Mouse (Mus musculus) adrenal gland, adult 8-10 months (tissue): ENCODE measurements around the gene Zfp324. TPM values are rescaled to one million over a fixed set of nuclear protein-coding genes. Genes with fewer than 3 reads are reported as not detected.
A peak's percentile ranks its signal among the peaks of the same experiment; 100 is the strongest.
"Not testable (repeated sequence)": the region's sequence is repeated elsewhere in the genome, so short reads cannot be mapped to it uniquely, and the experiment has no call there.

ENCODE experiments used
- DNase-seq: peaks from one replicate; pipeline ENCODE4 v3.0.0; 2022
- total RNA-seq, 4 experiments: library from RNA; stranded (reverse); gene quantifications; 2 replicates each; pipeline ENCODE4 v1.2.4; 2022

Zfp324 gene
- total RNA-seq = 10 to 100 TPM; 11.9 to 15.8 (median 13.8) TPM

GRCm38 (mm10) chr7:12965678-12966091 is at the start of gene Zfp324:
Gene Zfp324, plus strand, starts transcription at chr7:12965838.
- DNase-seq = peak; percentile 93

GRCm38 (mm10) chr7:12920495-12920894 is 45.1 kb upstream of the Zfp324 start:
- not testable (repeated sequence) for DNase-seq

GRCm38 (mm10) chr7:12921318-12921704 is 44.3 kb upstream of the Zfp324 start:
- DNase-seq = no peak

GRCm38 (mm10) chr7:12921705-12922465 is 43.8 kb upstream of the Zfp324 start, which contains the start of gene Rps5:
Gene Rps5, plus strand, starts transcription at chr7:12922290.
- DNase-seq = peak; percentile 98

- no peak for DNase-seq
Measured at GRCm38 (mm10) chr7:12922729-12923128, 42.9 kb upstream of the Zfp324 start.

GRCm38 (mm10) chr7:12926316-12926715 is 39.3 kb upstream of the Zfp324 start:
- DNase-seq = no peak

GRCm38 (mm10) chr7:12927191-12927680 is 38.4 kb upstream of the Zfp324 start, which contains the start of gene Rnf225:
Gene Rnf225, plus strand, starts transcription at chr7:12927416.
- no peak for DNase-seq

- no peak for DNase-seq
Measured at GRCm38 (mm10) chr7:12927693-12928589, 37.7 kb upstream of the Zfp324 start.

- no peak for DNase-seq
Measured at GRCm38 (mm10) chr7:12933615-12934140, 32.0 kb upstream of the Zfp324 start.

GRCm38 (mm10) chr7:12934808-12935207 is 30.8 kb upstream of the Zfp324 start:
- no peak for DNase-seq

GRCm38 (mm10) chr7:12937254-12937803 is 28.3 kb upstream of the Zfp324 start:
- not testable (repeated sequence) for DNase-seq

- no peak for DNase-seq
Measured at GRCm38 (mm10) chr7:12940599-12940998, 25.0 kb upstream of the Zfp324 start.

- DNase-seq = no peak
Measured at GRCm38 (mm10) chr7:12943488-12943887, 22.1 kb upstream of the Zfp324 start.

GRCm38 (mm10) chr7:12949032-12949871 is 16.4 kb upstream of the Zfp324 start:
- peak; percentile 97 for DNase-seq

- no peak for DNase-seq
Measured at GRCm38 (mm10) chr7:12949872-12950229, 15.8 kb upstream of the Zfp324 start.

- DNase-seq = no peak
Measured at GRCm38 (mm10) chr7:12954896-12955295, 10.7 kb upstream of the Zfp324 start.

- no peak for DNase-seq
Measured at GRCm38 (mm10) chr7:12957511-12957910, 8.1 kb upstream of the Zfp324 start.

- DNase-seq = no peak
Measured at GRCm38 (mm10) chr7:12958948-12959347, 6.7 kb upstream of the Zfp324 start.

GRCm38 (mm10) chr7:12959718-12960117 is 5.9 kb upstream of the Zfp324 start:
- DNase-seq = no peak

- peak; percentile 33 for DNase-seq
Measured at GRCm38 (mm10) chr7:12961511-12962141, 4.0 kb upstream of the Zfp324 start.
